Mouse (Mus musculus) thymus, adult 18-20 months (tissue): ENCODE results near the gene Myo3b.

Experiments
- DNase-seq, 2 experiments: peaks; one replicate each; pipeline ENCODE4 v3.0.0; 2022; ENCODE audit warnings: mixed read lengths in 2 of 2

Myo3b gene

GRCm38 (mm10) chr2:70292776-70293175, 253.8 kb downstream of the Myo3b start:
- no peak for DNase-seq

GRCm38 (mm10) chr2:70302905-70303304, 264.0 kb downstream of the Myo3b start:
- DNase-seq, result no peak

GRCm38 (mm10) chr2:70315125-70315524, 276.2 kb downstream of the Myo3b start:
- no peak for DNase-seq

- no peak for DNase-seq
Observed at GRCm38 (mm10) chr2:70315734-70316133, 276.8 kb downstream of the Myo3b start.

- DNase-seq, result no peak
Observed at GRCm38 (mm10) chr2:70317850-70318249, 278.9 kb downstream of the Myo3b start.

GRCm38 (mm10) chr2:70318861-70319555, 280.1 kb downstream of the Myo3b start:
- DNase-seq, result no peak

GRCm38 (mm10) chr2:70322767-70323166, 283.8 kb downstream of the Myo3b start:
- DNase-seq, result no peak

- no peak for DNase-seq
Observed at GRCm38 (mm10) chr2:70327602-70328001, 288.7 kb downstream of the Myo3b start.

- DNase-seq, result no peak
Observed at GRCm38 (mm10) chr2:70332905-70333304, 294.0 kb downstream of the Myo3b start.

- no peak for DNase-seq
Observed at GRCm38 (mm10) chr2:70333553-70333952, 294.6 kb downstream of the Myo3b start.

GRCm38 (mm10) chr2:70336551-70336950, 297.6 kb downstream of the Myo3b start:
- no peak for DNase-seq

- DNase-seq, result no peak
Observed at GRCm38 (mm10) chr2:70337208-70337611, 298.3 kb downstream of the Myo3b start.

- DNase-seq, result no peak
Observed at GRCm38 (mm10) chr2:70337869-70338268, 298.9 kb downstream of the Myo3b start.

GRCm38 (mm10) chr2:70339061-70339460, 300.1 kb downstream of the Myo3b start:
- no peak for DNase-seq

- no peak for DNase-seq
Observed at GRCm38 (mm10) chr2:70339501-70339900, 300.6 kb downstream of the Myo3b start.

GRCm38 (mm10) chr2:70340224-70340623, 301.3 kb downstream of the Myo3b start:
- DNase-seq, result no peak

- no peak for DNase-seq
Observed at GRCm38 (mm10) chr2:70345126-70345525, 306.2 kb downstream of the Myo3b start.

GRCm38 (mm10) chr2:70347511-70347910, 308.6 kb downstream of the Myo3b start:
- no peak for DNase-seq

- DNase-seq, result no peak
Observed at GRCm38 (mm10) chr2:70348793-70349553, 310.0 kb downstream of the Myo3b start.

- no peak for DNase-seq
Observed at GRCm38 (mm10) chr2:70352435-70353165, 313.7 kb downstream of the Myo3b start.

- no peak for DNase-seq
Observed at GRCm38 (mm10) chr2:70354056-70354455, 315.1 kb downstream of the Myo3b start.

GRCm38 (mm10) chr2:70355026-70355425, 316.1 kb downstream of the Myo3b start:
- no peak for DNase-seq

- no peak for DNase-seq
Observed at GRCm38 (mm10) chr2:70369421-70369820, 330.5 kb downstream of the Myo3b start.

- DNase-seq, result no peak
Observed at GRCm38 (mm10) chr2:70379341-70379740, 340.4 kb downstream of the Myo3b start.
